Mouse (Mus musculus) megakaryocyte, embryonic 14.5 days (primary cell): ENCODE measurements at regions not wholly inside any gene's neighbourhood (a gene's known extent, or its start where the extent isn't known, plus 50 kb on each side); places are given as distances from the start of the nearest gene placed in this dataset.

Experiments used
- FLI1 ChIP-seq: IDR thresholded peaks from 2 replicates; pipeline ENCODE4 v1.6.1; 2012; ENCODE audit warnings: low read length, inconsistent platforms, mixed read lengths
- GATA1 ChIP-seq: IDR thresholded peaks from 3 replicates; pipeline ENCODE4 v1.6.1; 2012; ENCODE audit warnings: mixed read lengths, low read length, inconsistent platforms, borderline replicate concordance

DNA sequence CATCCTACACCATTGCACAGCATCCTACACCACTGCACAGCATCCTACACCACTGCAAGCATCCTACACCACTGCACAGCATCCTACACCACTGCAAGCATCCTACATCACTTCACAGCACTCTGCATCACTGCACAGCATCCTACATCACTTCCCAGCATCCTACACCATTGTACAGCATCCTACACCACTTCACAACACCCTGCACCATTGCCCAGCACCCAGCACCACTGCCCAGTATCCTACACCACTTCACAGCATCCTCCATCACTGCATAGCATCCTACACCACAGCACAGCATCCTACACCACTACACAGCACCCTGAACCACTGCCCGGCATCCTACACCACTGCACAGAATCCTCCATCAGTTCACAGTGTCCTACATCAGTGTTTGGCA is 92.8 kb downstream of the Spata18 start:
- TF ChIP-seq GATA1 (no peak), FLI1 (no peak)
